Mouse (Mus musculus) liver, adult 2 months (tissue): Measurements from ENCODE around the gene Mlh1. TPM values are rescaled to one million over a fixed set of nuclear protein-coding genes. Genes with fewer than 3 reads are reported as not detected.

Source experiments
- DNase-seq: peaks from one replicate; pipeline ENCODE4 v3.0.0-alpha.2; 2011; ENCODE audit warnings: low read depth, low spot score; ENCODE audit errors: extremely low read depth
- H3K27ac ChIP-seq: fragments of 200-500 bp; replicated peaks from 2 replicates; pipeline ENCODE4 v1.5.1; 2012; ENCODE audit warnings: low read depth, mild to moderate bottlenecking, control low read depth, inconsistent platforms, low read length; ENCODE audit not compliant: insufficient read depth
- H3K27me3 ChIP-seq: fragments of 200-500 bp; 2 replicates; pipeline ENCODE4 v1.6.1; 2012; ENCODE audit warnings: mild to moderate bottlenecking, moderate library complexity, low read length, inconsistent platforms; ENCODE audit not compliant: control insufficient read depth, insufficient read depth
- H3K36me3 ChIP-seq: fragments of 200-500 bp; 2 replicates; pipeline ENCODE4 v1.6.1; 2012; ENCODE audit warnings: low read length, inconsistent platforms; ENCODE audit not compliant: control insufficient read depth, insufficient read depth
- H3K4me1 ChIP-seq: fragments of 200-500 bp; 2 replicates; pipeline ENCODE4 v1.6.1; 2011; ENCODE audit warnings: low read length; ENCODE audit not compliant: control insufficient read depth, insufficient read depth
- H3K4me3 ChIP-seq: fragments of 200-500 bp; 2 replicates; pipeline ENCODE4 v1.5.1; 2011; ENCODE audit warnings: low read depth, mild to moderate bottlenecking, control low read depth, low read length, moderate library complexity; ENCODE audit not compliant: insufficient read depth
- H3K79me2 ChIP-seq: fragments of 200-500 bp; 2 replicates; pipeline ENCODE4 v1.6.1; 2012; ENCODE audit warnings: inconsistent platforms, mild to moderate bottlenecking, low read length, moderate library complexity; ENCODE audit not compliant: control insufficient read depth, insufficient read depth
- H3K9ac ChIP-seq: fragments of 200-500 bp; 2 replicates; pipeline ENCODE4 v1.6.1; 2012; ENCODE audit warnings: low read depth, mild to moderate bottlenecking, control low read depth, inconsistent platforms, low read length
- CTCF ChIP-seq: fragments of 200-500 bp; IDR thresholded peaks from 2 replicates; pipeline ENCODE4 v1.5.1; 2011; ENCODE audit warnings: low read depth, low read length, control low read depth
- POLR2A ChIP-seq: fragments of 200-500 bp; IDR thresholded peaks from 2 replicates; pipeline ENCODE4 v1.6.1; 2011; ENCODE audit warnings: low read length, control low read depth; ENCODE audit not compliant: insufficient read depth; ENCODE audit errors: extremely low read depth
- WGBS: fragments of 180-500 bp; shearing (Covaris S2); methylation state at CpG from one replicate; pipeline ENCODE4 v1.1.7; 2018; 5-methylcytosine and 5-hydroxymethylcytosine counted together
- polyA plus RNA-seq: library from polyadenylated mRNA; depleted of rRNA; stranded (reverse); fragments of >200 nt; gene quantifications from 2 replicates; pipeline ENCODE4 v1.2.3, GENCODE M21; 2012
- total RNA-seq: library from RNA; depleted of rRNA; stranded (reverse); fragments of >200 nt; gene quantifications from 2 replicates; pipeline ENCODE4 v1.2.3, GENCODE M21; 2014

Mlh1 gene
- total and polyA plus RNA-seq, 2 experiments: 8.8 to 13.9 TPM

DNA sequence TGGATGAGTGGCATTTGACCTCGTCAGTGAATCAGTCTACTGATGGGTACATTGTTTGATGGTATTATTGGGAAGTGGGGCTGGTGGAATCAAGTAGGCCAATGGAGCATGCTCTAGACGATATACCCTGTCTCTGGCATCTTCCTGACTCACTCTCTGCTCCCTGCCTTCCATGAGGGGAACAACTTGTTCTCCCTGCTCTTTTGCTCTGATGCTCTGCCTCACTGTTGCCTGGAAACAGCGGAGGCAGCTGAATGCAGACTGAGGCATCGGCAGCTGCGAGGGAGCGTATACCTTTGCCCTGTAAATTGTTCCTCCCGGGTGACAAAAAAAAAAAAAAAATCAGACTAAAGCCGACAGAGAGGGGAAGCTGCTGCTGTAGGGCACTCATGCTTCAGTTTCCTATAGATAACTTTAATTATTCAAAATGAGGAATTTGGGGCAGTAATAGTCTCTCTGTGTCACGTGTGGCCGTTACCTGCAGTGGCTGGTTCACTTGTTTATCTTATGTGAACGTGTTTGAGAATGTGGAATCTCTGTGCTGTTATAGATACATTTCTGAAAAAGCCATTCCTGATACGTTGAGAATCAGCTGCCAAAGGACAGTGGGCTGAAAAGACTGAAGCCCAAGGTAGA, 30.7 kb upstream of the Mlh1 start:
- Histone ChIP-seq H3K36me3 (no peaks in the 10 kb centered on the region), H3K27me3 (no peaks in the 10 kb centered on the region), H3K4me3 (no peak overlapping the region), H3K4me1 (no peaks in the 10 kb centered on the region), H3K79me2 (no peaks in the 10 kb centered on the region), H3K9ac (no peak overlapping the region), H3K27ac (no peak overlapping the region)
- 71% methylated on average over 12 of the region's 12 CpGs for WGBS
- TF ChIP-seq POLR2A (no peak), CTCF (no peak)
- no peak for DNase-seq

DNA sequence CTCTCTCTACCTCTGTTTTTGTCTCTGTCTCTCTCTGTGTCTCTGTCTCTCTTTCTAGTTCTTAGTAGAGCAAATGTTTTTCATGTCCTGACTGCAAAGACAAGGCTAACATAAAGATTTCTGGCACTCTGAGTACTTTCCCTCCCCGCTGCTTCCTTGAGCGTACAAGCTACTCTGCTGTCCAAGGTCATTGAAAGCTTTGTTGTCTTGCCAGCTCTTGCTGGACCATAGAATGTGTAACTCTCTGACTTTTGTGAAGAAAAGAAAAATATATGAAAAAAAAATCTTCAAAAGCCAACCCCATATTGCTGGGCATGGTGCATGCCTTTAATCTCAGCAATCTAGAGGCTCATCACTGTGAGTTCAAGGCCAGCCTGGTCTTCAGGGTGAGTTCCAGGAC, 27.0 kb upstream of the Mlh1 start:
- H3K27ac ChIP-seq: no peak overlapping the region
- WGBS: 68% methylated on average over 2 of the region's 2 CpGs
- DNase-seq: no peak
- H3K4me3 ChIP-seq: no peak overlapping the region
- no peaks in the 10 kb centered on the region for H3K27me3 ChIP-seq
- no peak for TF ChIP-seq POLR2A
- TF ChIP-seq CTCF: no peak
- H3K36me3 ChIP-seq: no peaks in the 10 kb centered on the region
- H3K79me2 ChIP-seq: no peaks in the 10 kb centered on the region
- no peak overlapping the region for H3K9ac ChIP-seq
- H3K4me1 ChIP-seq: no peaks in the 10 kb centered on the region

DNA sequence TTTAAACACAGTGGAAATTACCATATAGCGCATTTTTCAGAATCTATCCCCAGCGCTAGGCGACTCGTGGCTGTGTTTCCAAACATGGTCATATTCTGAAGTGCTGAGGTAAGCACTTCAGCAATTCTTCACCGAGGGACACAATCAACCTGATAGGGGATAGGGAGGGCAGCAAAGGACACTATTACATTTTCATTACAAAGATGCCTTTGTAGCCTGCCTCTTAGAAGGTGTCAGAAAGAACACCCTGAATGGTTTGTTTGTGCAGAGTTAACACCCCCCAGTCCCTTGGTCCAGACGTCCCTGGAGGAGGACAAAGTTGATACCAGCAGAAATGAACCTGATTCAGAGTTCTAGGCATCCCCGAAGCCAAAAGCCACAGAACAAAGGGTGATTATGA, 24.8 kb upstream of the Mlh1 start:
- TF ChIP-seq POLR2A: no peak
- no peak for TF ChIP-seq CTCF
- H3K4me3 ChIP-seq: no peak overlapping the region
- DNase-seq: no peak
- no peaks in the 10 kb centered on the region for H3K27me3 ChIP-seq
- no peaks in the 10 kb centered on the region for H3K36me3 ChIP-seq
- 86% methylated on average over 7 of the region's 7 CpGs for WGBS
- H3K27ac ChIP-seq: no peak overlapping the region
- no peak overlapping the region for H3K9ac ChIP-seq
- no peaks in the 10 kb centered on the region for H3K79me2 ChIP-seq
- no peaks in the 10 kb centered on the region for H3K4me1 ChIP-seq

GRCm38 (mm10) chr9:111295323-111295722, 23.7 kb upstream of the Mlh1 start:
- 77% methylated on average over 2 of the region's 2 CpGs for WGBS
- Histone ChIP-seq H3K27me3 (no peaks in the 10 kb centered on the region), H3K36me3 (no peaks in the 10 kb centered on the region), H3K79me2 (no peaks in the 10 kb centered on the region), H3K4me1 (no peaks in the 10 kb centered on the region), H3K27ac (no peak overlapping the region), H3K4me3 (no peak overlapping the region), H3K9ac (no peak overlapping the region)
- no peak for DNase-seq
- TF ChIP-seq POLR2A (no peak), CTCF (no peak)

DNA sequence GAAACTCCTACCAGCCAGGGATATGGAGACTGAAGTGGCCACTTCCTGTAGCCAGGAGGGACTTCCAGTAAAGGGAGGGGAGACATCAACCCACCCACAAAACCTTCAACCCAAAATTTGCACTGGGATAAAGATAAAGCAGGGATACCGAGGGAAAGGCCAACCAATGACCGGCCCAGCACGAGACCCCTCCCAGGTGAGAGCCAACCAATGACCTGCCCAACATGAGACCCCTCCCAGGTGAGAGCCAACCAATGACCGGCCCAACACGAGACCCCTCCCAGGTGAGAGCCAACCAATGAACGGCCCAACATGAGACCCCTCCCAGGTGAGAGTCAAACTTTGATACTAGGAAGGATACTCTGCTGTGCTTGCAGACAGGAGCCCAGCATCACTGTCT, 23.3 kb upstream of the Mlh1 start:
- Histone ChIP-seq H3K4me1 (peaks cover 1% of the 10 kb centered on the region; the same call in 1 of the 2 replicates), H3K9ac (no peak overlapping the region), H3K4me3 (no peak overlapping the region), H3K79me2 (no peaks in the 10 kb centered on the region), H3K27ac (no peak overlapping the region), H3K36me3 (no peaks in the 10 kb centered on the region), H3K27me3 (no peaks in the 10 kb centered on the region)
- TF ChIP-seq CTCF: no peak
- WGBS: 95% methylated on average over 6 of the region's 6 CpGs
- DNase-seq: no peak

DNA sequence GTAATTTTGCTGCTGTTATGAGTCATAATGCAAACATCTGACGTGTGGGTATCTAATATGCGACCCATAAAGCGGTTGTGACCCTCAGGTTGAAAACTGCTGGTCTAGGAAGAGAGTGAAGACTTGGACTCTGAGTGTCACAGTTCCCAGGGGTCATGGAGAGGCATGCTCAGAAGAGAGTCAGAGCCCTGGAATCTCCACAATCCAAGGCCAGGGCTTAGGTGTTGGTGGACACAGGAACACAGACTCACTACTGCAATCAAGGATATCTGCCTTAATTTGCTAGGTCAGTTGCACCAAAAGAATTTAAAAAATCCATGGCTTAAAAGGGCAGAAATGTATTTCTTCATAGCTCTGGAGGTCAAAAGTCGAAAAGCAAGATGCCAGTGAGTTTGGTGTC, 21.6 kb upstream of the Mlh1 start:
- TF ChIP-seq POLR2A: no peak
- no peak for TF ChIP-seq CTCF
- Histone ChIP-seq H3K27me3 (no peaks in the 10 kb centered on the region), H3K9ac (no peak overlapping the region), H3K4me3 (no peak overlapping the region), H3K4me1 (peaks cover 1% of the 10 kb centered on the region; the same call in 1 of the 2 replicates), H3K36me3 (no peaks in the 10 kb centered on the region), H3K27ac (no peak overlapping the region), H3K79me2 (no peaks in the 10 kb centered on the region)
- no peak for DNase-seq
- 81% methylated on average over 4 of the region's 4 CpGs for WGBS
